Mouse (Mus musculus) yolk sac, embryonic 10.5 days (tissue): ENCODE data around the gene Cyth3.

ENCODE experiments used
- DNase-seq: peaks from one replicate; pipeline ENCODE4 v3.0.0-alpha.2; 2017; ENCODE audit warnings: low spot score

Cyth3 gene

DNA sequence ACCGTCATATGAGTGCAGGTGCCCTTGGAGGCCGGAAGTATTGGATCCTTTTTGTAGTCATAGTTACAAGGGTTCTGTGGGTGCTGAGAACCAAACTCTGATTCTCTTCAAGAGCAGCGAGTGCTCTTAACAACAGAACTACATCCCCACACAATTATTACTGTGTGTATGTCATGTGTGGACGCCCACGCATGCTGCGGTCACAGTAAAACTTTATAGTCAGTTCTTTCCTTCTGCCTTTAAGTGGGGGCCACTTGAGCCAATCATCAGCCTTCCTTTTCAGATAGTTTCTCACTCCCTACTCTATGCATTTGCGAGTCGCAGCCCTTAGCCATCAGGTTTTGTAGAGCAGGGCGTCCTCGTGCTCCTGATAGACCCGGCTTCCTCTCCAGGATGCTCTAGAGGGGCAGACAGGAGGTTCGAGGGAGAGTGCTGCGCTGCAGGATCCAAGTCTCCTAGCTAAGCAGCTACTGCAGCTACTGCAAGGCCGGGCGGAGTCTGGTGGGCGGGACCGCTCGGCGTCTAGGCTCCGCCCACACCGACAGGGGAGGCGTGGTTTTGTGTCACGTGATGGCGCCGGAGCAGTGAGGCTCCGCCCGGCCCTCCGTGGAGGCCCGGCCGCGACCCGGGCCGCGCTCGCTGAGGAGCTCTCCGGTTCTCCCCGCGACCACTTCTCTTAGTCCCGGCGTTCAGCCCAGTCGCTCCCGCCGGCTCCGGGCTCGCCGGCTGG is at the start of gene Cyth3:
Cyth3 (plus strand) TSS at position 555 of the 730 bp plus-strand sequence.
- peak; percentile 94 for DNase-seq

DNA sequence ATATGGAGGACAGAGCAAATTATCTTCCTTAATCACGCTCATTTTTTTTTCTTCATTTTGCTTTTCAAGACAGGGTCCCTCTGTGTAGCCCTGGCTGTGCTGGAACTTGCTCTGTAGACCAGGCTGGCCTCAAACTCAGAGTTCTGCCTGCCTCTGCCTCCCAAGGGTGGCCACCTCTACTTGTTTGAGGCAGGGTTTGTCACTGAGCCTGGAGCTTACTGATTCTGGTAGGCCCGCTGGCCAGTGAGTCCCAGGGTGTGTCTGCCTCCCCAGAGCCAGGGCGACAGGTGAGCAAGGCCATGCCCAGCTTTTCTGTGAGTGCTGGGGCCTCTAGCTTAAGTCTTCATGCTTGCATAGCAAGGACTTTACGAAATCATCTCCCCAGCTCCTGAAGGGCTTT is 49.2 kb upstream of the Cyth3 start:
- DNase-seq: no peak

DNA sequence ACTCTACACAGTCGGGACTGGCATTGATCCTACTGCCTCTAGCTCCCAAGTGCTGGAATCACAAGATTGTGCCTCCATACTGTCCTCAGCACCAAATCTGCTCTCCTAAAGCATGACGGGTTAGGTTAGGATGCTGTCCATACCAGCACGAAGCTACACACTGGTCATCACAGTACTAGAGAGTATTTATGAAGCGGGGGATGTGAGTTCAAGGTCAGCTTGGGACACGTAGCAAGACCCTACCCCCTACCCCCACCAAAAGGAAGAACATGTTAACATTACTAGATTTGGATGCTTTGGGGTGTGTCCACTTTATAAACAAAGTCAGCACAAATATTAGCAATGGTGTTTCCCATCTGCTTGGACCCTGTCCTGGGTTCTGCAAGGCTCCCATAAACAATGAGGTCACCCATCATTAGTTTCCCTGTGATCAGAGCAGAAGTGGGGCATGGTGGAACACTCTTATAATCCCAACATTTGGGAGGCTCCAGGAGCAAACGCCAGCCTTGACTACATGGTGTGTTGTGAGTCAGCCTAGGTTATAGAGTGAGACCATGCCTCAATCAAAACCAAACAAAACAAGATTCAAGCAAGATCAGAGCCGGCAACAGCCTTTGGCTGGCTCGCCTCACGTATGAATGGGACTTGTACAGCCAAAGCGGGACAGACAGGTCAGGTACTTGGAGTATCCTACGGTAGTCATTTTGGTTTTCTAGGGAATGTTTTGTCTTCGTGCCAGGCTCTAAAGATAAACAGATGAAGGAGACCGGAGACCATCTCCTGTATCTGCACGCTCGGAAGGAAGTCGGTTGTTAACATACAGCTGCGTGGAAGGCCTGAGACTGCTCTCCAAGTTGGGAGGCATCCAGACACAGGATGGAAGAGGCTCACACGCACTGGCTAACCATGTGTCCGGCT is 47.7 kb upstream of the Cyth3 start:
- peak; percentile 9 for DNase-seq

DNA sequence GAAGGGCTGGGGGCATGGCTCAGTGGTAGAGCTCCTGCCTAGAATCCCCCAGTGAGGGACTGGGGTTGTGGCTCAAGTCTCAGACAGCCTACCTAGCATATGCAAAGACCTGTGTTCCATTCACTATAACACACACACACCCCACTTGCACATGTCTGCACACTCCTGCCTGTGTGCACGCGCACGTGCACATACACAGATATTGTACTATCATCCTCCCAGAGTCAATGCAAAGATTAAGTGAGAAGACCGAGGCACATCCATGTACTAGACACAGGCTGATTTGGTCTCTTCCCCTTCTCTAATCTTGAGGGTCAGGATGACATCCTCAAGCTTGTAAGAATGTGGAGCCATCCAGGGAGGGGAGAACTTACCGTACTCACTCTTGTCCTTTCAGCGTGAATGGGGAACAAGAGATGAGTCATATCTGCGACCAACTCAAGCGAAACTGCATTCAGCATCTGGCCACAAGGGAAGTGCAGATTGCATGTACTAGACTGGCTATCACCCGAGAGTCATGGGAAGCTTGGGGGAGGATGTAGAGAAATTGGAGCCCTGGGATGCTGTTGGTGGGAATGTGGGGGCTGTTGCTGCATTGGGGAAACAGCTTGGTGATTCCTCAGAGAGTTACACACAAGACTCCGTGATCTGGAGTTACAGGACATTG is 42.6 kb upstream of the Cyth3 start:
- no peak for DNase-seq

DNA sequence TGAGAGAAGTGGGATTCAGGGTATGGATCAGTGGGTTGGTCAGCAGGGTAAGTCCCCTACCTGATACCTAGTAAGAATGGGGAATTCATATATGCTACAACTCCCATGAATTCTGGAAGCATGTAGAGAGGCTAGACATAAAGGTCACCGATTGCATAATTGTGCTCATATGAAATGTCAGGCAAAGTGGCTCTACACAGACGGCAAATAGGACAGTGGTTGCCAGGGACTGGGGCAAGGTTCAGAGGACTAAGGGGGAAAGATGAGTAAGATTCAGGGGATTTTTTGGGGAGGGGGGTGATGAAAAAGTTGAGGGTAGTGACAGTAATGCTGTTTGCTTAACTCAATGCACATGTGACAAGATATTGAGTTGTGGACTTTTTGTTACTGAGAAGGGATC is 41.3 kb upstream of the Cyth3 start:
- DNase-seq: no peak

DNA sequence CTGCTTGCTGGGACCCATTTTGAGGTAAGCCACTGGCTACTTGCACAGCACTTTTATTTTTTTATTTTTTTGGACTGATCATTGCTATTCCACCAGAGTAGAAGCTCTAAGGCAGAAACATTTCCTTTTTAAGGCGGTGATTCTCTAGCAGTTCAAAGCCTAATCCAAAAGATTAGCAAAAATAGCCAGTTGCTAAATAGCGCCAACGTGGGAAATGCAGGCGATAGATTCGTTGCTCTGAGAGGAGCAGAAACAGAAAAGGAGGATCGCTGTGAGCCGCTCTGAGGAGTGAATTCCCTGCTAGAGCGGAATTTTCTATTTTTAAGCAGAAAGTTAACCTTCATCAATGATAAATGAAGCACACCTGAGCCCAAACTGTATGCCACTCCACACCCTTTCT is 40.4 kb upstream of the Cyth3 start:
- no peak for DNase-seq

DNA sequence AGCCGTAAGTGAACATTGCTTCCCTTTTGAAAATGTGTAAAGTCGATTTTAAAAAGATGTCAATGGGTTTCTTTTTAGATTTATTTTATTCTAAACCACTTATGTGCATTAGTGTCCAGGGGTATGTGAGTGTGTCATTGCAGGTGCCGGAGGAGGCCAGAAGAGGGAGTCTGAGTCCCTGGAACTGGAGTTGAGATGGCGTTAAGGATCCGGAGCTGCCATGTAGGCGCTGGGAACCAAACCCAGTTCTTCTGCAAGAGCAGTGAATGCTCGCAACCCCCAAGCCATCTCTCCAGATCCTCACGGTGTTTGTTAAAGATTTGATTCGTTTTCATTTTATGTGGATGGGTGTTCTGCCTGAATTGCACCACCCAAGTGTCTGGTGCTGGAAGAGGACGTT is 39.2 kb upstream of the Cyth3 start:
- DNase-seq: no peak

DNA sequence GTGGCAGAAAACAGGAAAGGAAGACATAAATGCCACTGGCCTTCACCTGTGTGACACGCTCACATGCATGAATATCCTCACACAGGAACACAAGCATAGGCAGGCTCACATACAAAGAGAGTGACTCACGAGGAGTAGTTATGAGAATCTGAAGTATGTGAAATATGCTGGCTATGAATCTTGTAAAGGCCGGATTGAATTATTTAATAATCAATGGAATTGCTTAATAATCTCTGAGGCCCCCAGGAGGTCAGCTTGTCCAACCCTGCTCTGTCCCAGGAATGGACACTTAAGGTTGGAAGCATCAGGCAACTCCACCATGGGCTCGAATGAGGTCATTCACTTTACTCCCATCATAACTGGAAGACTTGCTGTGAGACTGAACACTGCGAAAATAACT is 37.3 kb upstream of the Cyth3 start:
- no peak for DNase-seq

DNA sequence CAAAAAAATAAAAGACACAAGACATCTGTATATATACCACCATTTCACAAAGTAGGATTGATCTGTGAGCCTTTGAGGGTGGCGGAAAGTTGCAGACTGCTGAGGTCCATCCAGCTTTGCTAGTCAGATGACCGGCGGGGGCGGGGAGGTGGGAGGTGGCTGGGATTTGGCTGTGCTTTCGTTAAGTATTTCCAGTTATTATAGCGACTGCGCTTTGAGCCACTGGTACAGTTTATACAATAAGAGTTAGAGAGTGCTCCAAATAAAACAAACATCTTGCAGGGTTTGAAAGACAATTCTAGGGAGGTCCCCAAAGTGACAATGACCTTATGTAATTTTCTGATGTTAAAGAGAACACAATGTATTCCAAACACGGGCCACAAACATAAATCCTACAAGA is 35.9 kb upstream of the Cyth3 start:
- no peak for DNase-seq

DNA sequence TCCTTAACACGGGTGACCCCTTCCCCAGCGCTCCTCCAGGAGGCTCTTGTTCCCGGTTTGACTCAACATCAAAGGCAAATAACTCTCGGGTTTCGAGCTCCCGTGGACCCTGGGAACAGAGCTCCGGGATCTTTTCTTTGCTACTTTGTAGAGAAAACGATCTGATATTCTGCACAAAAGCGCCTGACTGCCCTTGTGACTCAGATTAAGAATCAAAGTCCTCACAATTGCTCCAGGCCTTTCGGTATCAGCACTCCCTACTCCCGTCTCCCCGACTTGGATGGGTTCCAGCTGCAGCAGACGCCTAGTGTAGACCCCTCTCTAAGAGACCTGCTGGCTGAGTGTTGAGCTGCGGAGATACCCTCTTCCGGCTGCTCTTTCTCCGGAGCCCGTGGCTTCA is 33.1 kb upstream of the Cyth3 start:
- DNase-seq: peak; percentile 9

DNA sequence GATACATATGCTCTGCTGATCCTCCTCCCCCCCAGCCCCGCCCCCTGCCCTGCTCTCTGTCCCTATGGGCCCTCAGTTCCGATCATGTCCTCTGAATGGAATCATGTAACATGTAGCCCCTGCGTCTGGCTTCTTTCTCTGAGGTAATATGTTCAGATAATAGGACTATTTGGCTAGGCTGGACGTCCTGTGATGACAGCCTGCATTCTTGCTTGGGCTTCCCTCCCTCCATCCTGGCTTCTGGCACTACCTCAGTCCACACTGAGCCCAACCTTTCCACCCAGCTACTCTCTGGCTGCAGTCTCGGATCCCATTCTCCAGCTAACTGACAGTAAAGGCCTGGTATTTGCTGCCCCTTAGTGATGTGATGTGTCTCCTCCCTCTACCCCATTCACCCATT is 29.3 kb upstream of the Cyth3 start:
- DNase-seq: no peak

DNA sequence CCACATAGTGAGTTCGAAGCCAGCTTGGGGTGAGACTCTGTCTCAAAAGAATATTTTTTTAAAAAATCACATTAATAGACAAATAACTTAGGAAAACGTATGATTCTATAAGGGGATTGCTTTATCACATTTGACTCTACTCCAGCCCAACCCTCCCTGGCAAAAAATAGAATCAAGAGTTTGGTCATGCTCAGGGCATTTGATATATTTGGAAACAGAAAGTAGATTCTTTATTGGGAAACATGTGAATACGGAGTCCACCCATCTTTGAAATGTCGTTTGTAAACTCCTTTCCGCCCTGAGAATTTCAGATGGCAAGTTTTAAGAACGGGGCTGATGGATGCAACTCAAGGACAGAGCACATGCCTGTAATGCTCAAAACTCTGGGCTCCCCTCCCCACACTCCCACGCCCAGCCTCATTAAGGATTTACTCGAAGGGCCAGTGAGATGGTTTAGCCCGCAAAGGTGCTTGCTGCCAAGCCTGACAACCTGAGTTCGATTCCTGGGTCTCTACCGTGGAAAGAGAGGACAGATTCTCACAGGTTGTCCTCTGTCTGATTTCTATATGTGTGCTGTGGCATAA is 28.6 kb upstream of the Cyth3 start:
- DNase-seq: no peak

DNA sequence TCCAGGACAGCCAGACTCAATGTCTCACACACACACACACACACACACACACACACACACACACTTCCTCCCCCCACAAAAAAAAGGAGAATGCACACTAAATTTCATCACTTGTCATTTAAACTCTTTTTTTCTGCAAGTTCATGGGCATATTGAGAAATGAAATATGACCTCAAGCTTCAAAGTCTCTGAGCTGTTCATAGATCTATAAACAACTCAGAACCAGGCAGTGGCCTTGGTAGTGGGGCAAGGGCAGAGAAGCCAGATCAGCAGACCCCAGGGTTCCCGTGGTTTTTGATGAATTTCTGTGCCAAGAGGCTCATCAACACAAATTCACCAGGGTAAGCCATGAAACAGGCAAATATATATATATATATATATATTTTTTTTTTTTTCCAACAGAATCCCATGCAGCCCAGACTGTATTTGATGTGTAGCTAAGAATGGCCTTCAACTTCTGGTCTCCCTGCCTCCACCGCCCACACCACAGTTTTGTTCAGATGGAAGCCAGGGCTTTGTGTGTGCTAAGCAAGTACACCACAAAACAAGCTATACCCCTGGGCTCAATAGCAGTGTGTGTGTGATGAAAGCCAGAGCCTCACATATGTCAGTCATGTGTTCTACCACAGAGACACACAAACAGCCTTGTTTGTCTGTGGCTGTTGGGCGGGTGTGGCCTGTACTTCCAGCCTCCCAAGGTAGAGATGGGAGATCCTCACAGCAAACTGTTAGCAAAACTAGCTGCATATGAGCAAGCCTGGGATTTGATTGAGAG is 27.8 kb upstream of the Cyth3 start:
- no peak for DNase-seq

DNA sequence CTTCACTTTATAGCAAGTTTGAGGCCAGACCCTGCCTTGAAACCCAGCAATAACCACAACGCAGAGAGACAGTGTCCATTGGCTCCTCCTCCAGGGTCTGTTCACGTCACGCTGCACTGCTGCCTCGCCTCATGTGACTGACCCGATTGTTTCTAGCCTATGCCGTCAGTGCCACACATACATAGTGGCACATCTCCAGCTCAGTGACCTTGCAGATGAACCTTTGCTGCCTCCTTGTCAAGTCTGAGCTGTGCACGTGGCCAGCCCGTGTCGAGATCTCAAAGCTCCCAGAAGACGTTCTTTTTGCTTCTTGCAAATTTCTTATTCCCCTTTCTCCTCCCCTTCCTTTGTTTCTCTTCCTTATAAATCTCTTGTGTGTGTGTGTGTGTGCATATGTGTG is 20.2 kb upstream of the Cyth3 start:
- no peak for DNase-seq

DNA sequence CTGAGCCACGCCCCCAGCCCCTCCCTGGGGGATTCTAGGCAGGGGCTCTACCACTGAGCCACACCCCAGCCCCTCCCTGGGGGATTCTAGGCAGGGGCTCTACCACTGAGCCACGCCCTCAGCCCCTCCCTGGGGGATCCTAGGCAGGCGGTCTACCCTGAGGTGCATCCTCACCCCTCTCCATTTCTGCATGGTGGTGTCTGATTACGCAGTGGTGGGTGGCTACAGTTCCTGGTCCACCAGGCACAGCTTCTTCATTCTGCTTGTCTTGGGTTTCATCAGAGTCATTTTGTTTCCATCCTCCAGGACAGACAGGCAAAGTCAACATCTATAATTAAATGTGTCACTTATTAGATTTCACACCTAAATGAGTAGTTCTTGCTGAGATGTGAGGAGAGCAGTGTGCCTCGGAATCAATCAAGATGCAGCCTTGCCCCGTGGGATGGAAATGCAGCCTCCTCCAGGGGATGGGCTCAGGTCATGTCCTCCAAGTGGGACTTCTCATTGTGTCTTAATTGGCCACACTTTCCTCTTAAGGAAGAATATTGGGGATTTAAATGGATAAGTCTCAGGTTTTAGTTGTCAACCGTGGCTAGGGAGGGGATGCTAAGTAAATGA is 18.0 kb upstream of the Cyth3 start:
- DNase-seq: no peak

DNA sequence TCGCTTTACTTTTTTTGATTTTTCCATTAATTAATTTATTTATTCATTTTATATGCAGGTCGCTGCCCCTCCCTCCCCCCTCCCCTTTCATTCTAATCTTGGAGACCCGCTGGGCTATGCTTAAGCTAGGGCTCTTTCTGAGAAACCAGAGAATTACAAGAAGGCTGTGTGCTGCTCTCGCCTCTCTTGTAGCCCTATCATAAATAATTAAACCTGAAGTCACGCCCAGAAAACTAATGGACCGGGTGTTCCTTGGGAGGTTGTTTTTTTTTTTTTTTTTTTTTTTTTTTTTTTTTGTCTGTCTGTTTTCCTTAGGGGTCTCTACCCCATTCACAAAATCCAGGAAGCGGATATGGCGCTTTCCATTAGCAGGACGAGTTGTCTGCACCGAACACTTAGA is 15.5 kb upstream of the Cyth3 start:
- no peak for DNase-seq

DNA sequence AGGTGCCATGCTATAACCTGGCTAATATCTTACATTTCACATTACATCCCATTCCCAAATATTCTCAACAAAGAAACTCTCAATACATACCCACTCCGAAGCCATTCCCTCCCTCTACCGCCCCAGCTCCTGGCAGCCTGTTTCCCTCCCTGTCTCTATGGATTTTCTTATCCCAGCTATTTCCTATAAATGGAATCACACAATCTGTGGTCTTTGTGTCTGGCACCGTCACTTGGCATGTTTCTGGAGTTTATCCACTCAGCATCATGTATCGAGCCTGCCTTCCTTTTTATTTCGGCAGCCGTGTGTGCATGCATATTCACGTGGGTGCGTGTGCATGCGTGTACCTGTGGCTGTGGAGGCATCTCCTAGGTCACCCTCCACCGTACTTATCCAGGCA is 14.1 kb upstream of the Cyth3 start:
- DNase-seq: no peak

DNA sequence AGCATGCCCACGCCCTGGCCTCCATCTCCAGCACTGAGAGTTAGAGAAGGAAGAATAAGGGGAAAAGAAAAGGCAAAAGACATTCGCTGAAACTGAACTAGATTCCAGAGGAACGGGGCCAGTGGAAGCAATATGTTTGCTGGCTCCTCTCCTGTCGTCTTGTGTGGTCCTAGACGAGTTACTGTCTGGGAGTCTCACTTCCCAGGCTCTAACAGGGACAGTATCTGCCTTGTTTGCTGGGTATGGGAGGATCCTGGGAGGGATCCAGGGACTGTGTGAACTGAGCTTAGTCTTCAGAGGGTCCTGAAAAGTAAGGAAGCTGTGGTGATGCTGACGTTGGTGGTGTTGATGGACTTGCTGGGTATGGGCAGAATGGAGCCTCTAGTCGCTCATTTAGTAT is 10.3 kb upstream of the Cyth3 start:
- no peak for DNase-seq

DNA sequence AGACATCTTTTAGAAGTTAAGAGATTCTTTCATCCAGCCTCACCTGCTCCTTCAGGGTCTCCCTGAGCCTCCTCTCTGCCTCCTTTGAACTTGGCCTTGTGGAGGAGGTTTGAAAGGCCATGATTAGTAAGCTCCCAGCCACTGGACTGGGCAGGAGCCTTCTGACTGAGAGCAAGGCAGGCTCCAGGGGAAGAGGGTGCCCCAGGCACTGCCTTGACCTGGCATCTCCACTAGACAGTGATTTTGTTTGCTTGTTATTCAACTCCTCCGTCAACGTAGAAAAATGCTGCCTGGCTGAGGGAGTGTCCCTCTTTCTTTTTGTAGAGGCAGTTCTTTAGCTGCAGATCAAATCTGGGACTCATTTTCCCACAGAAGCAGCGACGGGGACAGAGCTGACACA is 9.0 kb upstream of the Cyth3 start:
- DNase-seq: no peak

DNA sequence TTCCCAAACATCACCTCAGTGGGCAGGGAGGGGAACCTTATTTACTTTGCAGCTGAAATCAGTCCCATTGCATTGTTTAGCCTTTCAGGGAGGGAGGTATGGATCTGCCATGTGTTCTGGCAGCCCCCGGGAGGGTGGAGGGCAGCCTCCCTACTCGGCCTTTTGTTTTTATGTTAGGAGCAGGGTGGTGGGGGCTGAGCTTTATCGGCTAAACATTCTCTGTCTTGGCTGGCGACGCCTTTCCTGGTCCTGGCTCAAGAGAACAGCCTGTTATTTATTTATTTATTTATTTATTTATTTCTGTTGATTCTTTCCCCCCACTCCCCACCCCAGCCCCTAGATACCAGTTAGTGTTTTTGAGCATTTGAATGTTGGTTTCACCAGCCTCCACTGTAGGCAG is 7.7 kb upstream of the Cyth3 start:
- DNase-seq: no peak

DNA sequence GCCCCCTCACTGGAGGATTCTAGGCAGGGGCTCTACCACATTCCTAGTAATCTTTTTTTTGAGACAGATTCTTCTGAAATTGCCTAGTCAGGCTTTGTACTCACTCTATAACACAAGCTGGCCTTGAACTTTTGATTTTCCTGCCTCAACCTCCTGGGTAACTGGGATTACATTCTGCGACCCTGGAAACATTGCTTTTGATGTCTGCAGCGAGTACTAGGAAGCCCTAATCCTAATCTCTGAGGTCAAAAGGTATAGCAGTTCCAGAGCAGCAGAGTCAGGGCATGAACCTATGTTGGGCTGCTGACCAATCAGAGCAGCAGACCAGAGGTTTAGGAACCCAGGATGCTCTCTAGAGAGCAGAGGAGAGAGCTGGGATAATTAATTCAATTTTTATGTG is 6.9 kb upstream of the Cyth3 start:
- no peak for DNase-seq
